Mouse (Mus musculus): ENCODE data around the gene Dcp1b. TPM values are rescaled to one million over a fixed set of nuclear protein-coding genes. Genes with fewer than 3 reads are reported as not detected.

Dcp1b gene
- polyA plus RNA-seq, 1 experiment from 2014 or later, result 7.3 TPM

- ATAC-seq (ENCODE audit: insufficient read depth) (no peak), DNase-seq (no peak)
- no peaks in the 10 kb centered on the region for H3K4me1 ChIP-seq (ENCODE audit: insufficient read depth)
- H3K36me3 ChIP-seq (ENCODE audit: insufficient read depth), result peaks cover 26% of the 10 kb centered on the region; the same call in 1 of the 2 replicates
- no peak overlapping the region for H3K4me3 ChIP-seq (ENCODE audit: low read depth, low read length)
- 50% methylated on average over 4 of the region's 4 CpGs for WGBS
- no peak overlapping the region; the same call in 1 of the 2 replicates for H3K9ac ChIP-seq
- H3K4me2 ChIP-seq, result no peak overlapping the region
- H3K27ac ChIP-seq (ENCODE audit: low read depth), result no peak overlapping the region
- H3K9me3 ChIP-seq (ENCODE audit: low read depth, low read length), result no peaks in the 10 kb centered on the region
- no peaks in the 10 kb centered on the region for H3K27me3 ChIP-seq (ENCODE audit: insufficient read depth, low read length)
- TF ChIP-seq CTCF (IDR thresholded peaks at IDR 0.05; ENCODE audit: low read depth), result no peak
Observed at GRCm38 (mm10) chr6:119217661-119218060, 42.6 kb downstream of the Dcp1b start.

DNA sequence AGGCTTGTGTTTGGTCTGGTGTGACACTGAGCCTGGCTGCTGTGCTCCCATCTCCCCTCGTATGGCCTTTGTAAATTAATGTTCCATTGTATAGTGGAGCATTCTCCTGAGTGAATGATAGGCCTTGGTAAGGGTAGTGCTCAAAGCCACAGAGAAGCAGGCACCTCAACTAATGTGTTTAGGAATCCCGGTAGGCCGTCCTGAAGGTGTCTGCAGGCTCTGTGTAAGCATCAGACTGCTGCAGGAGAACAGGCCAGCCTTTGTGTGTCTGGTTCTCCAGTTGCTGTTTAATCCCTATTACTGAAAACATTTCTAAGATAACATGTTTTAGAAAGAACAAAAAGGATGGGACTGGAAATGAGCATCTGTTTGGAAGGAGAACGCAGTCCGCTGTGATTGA lies 43.5 kb downstream of the Dcp1b start:
- Histone ChIP-seq H3K9me3 (ENCODE audit: low read depth, low read length) (no peaks in the 10 kb centered on the region), H3K4me2 (no peak overlapping the region), H3K4me3 (ENCODE audit: low read depth, low read length) (no peak overlapping the region), H3K4me1 (ENCODE audit: insufficient read depth) (no peaks in the 10 kb centered on the region), H3K36me3 (ENCODE audit: insufficient read depth) (peaks cover 21% of the 10 kb centered on the region; the same call in 1 of the 2 replicates), H3K9ac (no peak overlapping the region), H3K27ac (ENCODE audit: low read depth) (no peak overlapping the region), H3K27me3 (ENCODE audit: insufficient read depth, low read length) (no peaks in the 10 kb centered on the region)
- DNase-seq (no peak), ATAC-seq (ENCODE audit: insufficient read depth) (no peak)
- no peak for TF ChIP-seq CTCF (IDR thresholded peaks at IDR 0.05; ENCODE audit: low read depth)
- 77% methylated on average over 5 of the region's 5 CpGs for WGBS

DNA sequence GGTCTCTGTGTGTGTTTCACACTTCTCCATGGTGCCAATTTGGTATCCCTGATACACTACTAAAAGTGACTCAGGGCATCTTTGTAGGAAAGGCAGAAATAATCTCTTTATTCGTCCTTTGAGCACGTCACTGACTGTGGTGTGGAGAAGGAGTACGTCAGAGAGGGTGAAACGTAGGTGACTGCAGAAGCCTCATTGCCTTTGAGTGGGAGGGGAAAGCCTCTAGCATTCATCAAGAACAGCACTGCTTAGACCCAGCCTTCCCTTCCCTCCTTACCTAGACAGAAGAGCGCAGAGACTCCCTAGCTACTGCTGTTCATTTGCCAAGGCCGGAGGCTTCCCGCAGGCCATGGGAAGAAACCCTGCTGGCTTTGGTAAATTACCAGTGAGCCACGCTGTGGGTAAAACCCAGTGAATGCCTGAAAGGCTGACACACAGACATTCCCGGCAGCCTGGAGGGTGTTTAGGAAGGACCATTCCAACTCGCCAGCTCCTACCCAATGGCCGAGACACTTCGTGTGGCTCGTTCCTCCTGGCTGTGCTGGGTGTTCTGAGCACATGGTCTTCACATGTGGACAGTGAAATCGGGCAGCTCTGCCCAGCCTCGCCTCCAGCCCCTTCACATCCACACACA lies 44.3 kb downstream of the Dcp1b start:
- no peaks in the 10 kb centered on the region for H3K4me1 ChIP-seq (ENCODE audit: insufficient read depth)
- no peak for TF ChIP-seq CTCF (IDR thresholded peaks at IDR 0.05; ENCODE audit: low read depth)

GRCm38 (mm10) chr6:119220297-119220696 lies 45.2 kb downstream of the Dcp1b start:
- TF ChIP-seq CTCF (IDR thresholded peaks at IDR 0.05; ENCODE audit: low read depth), result peak; percentile 92
- Histone ChIP-seq H3K4me2 (no peak overlapping the region), H3K4me1 (ENCODE audit: insufficient read depth) (no peaks in the 10 kb centered on the region), H3K36me3 (ENCODE audit: insufficient read depth) (peaks cover 10% of the 10 kb centered on the region; the same call in 1 of the 2 replicates), H3K27ac (ENCODE audit: low read depth) (no peak overlapping the region), H3K9me3 (ENCODE audit: low read depth, low read length) (no peaks in the 10 kb centered on the region), H3K9ac (no peak overlapping the region), H3K4me3 (ENCODE audit: low read depth, low read length) (no peak overlapping the region), H3K27me3 (ENCODE audit: insufficient read depth, low read length) (no peaks in the 10 kb centered on the region)
- 41% methylated on average over 10 of the region's 10 CpGs for WGBS
- ATAC-seq (ENCODE audit: insufficient read depth), result peak; percentile 65; the same call in 1 of the 2 replicates
- peak; percentile 90 for DNase-seq

More for the DNA sequence above, 44.3 kb downstream of the Dcp1b start:
- H3K27me3 ChIP-seq (ENCODE audit: insufficient read depth, low read length), result no peaks in the 10 kb centered on the region
- ATAC-seq (ENCODE audit: insufficient read depth) (no peak), DNase-seq (no peak)
- H3K27ac ChIP-seq (ENCODE audit: low read depth), result no peak overlapping the region
- WGBS, result 73% methylated on average over 15 of the region's 15 CpGs
- no peak overlapping the region for H3K9ac ChIP-seq
- no peak overlapping the region for H3K4me3 ChIP-seq (ENCODE audit: low read depth, low read length)
- no peaks in the 10 kb centered on the region for H3K9me3 ChIP-seq (ENCODE audit: low read depth, low read length)
- peaks cover 19% of the 10 kb centered on the region; the same call in 1 of the 2 replicates for H3K36me3 ChIP-seq (ENCODE audit: insufficient read depth)
- H3K4me2 ChIP-seq, result no peak overlapping the region

DNA sequence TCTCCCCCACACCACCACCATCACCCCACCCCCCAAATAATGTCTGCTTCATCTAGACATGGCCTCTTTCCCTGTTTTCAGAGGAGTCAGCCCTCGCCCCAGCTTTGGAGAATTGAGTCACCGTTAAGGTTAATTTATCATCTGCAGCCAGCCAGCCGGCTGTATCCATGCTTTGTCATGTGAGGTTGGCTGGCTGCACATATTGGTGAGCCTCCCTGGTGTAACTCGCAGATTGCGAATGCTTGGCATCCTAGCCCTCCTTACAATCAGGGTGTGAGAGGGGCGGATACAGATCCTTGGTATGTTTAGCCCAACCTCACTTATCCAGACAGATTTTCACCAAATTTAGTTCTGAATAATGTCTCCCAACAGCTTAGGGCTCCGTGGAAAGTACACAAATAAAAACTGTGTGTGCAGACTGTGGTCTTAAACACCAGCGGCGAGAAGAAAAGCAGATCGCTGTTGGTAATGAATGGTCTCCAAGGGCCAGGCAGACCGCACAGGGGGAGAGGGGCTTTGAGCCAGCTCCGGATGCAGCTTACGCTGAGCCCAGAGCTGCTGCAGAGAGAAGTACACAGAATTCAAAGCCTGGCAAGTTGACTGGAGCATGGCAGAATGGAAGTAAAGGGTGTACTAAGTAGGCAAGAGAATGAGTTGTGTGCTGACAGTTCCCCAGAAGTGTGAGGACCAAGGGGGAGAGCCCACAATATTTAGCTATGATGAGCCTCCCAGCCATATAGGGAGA lies 49.6 kb downstream of the Dcp1b start:
- 0 out of 2 replicates have a peak, but pooled peaks cover 3% of the 10 kb centered on the region for H3K36me3 ChIP-seq (ENCODE audit: insufficient read depth)
- H3K27ac ChIP-seq (ENCODE audit: low read depth), result no peak overlapping the region
- H3K4me1 ChIP-seq (ENCODE audit: insufficient read depth), result no peaks in the 10 kb centered on the region
- DNase-seq (no peak), ATAC-seq (ENCODE audit: insufficient read depth) (no peak)
- TF ChIP-seq CTCF (IDR thresholded peaks at IDR 0.05; ENCODE audit: low read depth), result no peak
- WGBS, result 57% methylated on average over 13 of the region's 13 CpGs
- H3K9me3 ChIP-seq (ENCODE audit: low read depth, low read length), result no peaks in the 10 kb centered on the region
- no peak overlapping the region for H3K4me3 ChIP-seq (ENCODE audit: low read depth, low read length)
- no peak overlapping the region for H3K4me2 ChIP-seq
- no peak overlapping the region for H3K9ac ChIP-seq
- H3K27me3 ChIP-seq (ENCODE audit: insufficient read depth, low read length), result no peaks in the 10 kb centered on the region

- Histone ChIP-seq H3K4me3 (ENCODE audit: low read depth, low read length) (no peak overlapping the region), H3K4me2 (no peak overlapping the region), H3K9me3 (ENCODE audit: low read depth, low read length) (no peaks in the 10 kb centered on the region), H3K36me3 (ENCODE audit: insufficient read depth) (0 out of 2 replicates have a peak, but pooled peaks cover 3% of the 10 kb centered on the region), H3K9ac (no peak overlapping the region), H3K4me1 (ENCODE audit: insufficient read depth) (no peaks in the 10 kb centered on the region), H3K27ac (ENCODE audit: low read depth) (no peak overlapping the region), H3K27me3 (ENCODE audit: insufficient read depth, low read length) (no peaks in the 10 kb centered on the region)
- WGBS, result 77% methylated on average over 12 of the region's 12 CpGs
- DNase-seq (no peak), ATAC-seq (ENCODE audit: insufficient read depth) (no peak)
- no peak for TF ChIP-seq CTCF (IDR thresholded peaks at IDR 0.05; ENCODE audit: low read depth)
Observed at GRCm38 (mm10) chr6:119225226-119225625, 50.2 kb downstream of the Dcp1b start.

DNA sequence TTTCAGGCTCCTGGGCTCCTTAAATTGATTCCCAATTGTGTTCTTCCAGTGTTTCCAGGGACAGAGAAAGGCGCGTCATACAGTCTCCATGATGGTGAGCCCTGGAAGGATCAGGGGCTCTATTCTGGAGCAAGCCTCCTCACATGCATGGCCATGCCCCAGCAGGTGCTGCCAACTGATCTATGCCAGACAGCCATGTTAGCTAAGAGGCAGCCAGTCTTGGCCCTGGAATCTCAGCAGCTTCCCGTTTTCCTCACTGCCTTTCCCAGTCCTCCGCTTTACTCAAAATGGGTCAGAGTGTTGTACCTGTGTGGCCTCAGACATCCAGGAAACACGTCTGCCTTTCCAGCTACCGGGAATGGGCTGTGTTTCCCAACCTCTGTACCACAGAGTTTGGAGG lies 50.7 kb downstream of the Dcp1b start:
- ATAC-seq (ENCODE audit: insufficient read depth), result no peak
- H3K27me3 ChIP-seq (ENCODE audit: insufficient read depth, low read length), result no peaks in the 10 kb centered on the region

More for the DNA sequence above, 50.7 kb downstream of the Dcp1b start:
- H3K36me3 ChIP-seq (ENCODE audit: insufficient read depth), result 0 out of 2 replicates have a peak, but pooled peaks cover 3% of the 10 kb centered on the region
- 88% methylated on average over 6 of the region's 6 CpGs for WGBS
- no peak overlapping the region for H3K27ac ChIP-seq (ENCODE audit: low read depth)
- no peaks in the 10 kb centered on the region for H3K4me1 ChIP-seq (ENCODE audit: insufficient read depth)
- no peak overlapping the region for H3K4me3 ChIP-seq (ENCODE audit: low read depth, low read length)
- no peaks in the 10 kb centered on the region for H3K9me3 ChIP-seq (ENCODE audit: low read depth, low read length)
- DNase-seq, result no peak
- no peak overlapping the region for H3K9ac ChIP-seq
- H3K4me2 ChIP-seq, result no peak overlapping the region
- no peak for TF ChIP-seq CTCF (IDR thresholded peaks at IDR 0.05; ENCODE audit: low read depth)
